Mouse (Mus musculus): ENCODE measurements around the gene Trp53bp2. TPM values are rescaled to one million over a fixed set of nuclear protein-coding genes. Genes with fewer than 3 reads are reported as not detected.

Trp53bp2 gene
- polyA plus RNA-seq, 1 experiment from 2014 or later, result 35.4 TPM

GRCm38 (mm10) chr1:182458556-182458955 lies 49.6 kb downstream of the Trp53bp2 start:
- ChIA-PET CTCF (no interaction called here), POLR2A (no interaction called here)
- ATAC-seq (no peak), DNase-seq (ENCODE audit: low read depth, low spot score) (no peak)
- in situ Hi-C loops (cut with MboI; ENCODE audit: low pct_unique_long_range_greater_than_20kb), result no loop called here
- TF ChIP-seq CTCF (IDR thresholded peaks at IDR 0.05), result no peak
- H3K27me3 ChIP-seq, result no peaks in the 10 kb centered on the region

- DNase-seq (ENCODE audit: low read depth, low spot score) (no peak), ATAC-seq (no peak)
- H3K27me3 ChIP-seq, result no peaks in the 10 kb centered on the region
- in situ Hi-C loops (cut with MboI; ENCODE audit: low pct_unique_long_range_greater_than_20kb), result no loop called here
- ChIA-PET CTCF (no interaction called here), POLR2A (no interaction called here)
- no peak for TF ChIP-seq CTCF (IDR thresholded peaks at IDR 0.05)
Measured at GRCm38 (mm10) chr1:182459436-182459835, 50.5 kb downstream of the Trp53bp2 start.

- no peak for DNase-seq (ENCODE audit: low read depth, low spot score)
- TF ChIP-seq CTCF (IDR thresholded peaks at IDR 0.05), result no peak
- in situ Hi-C loops (cut with MboI; ENCODE audit: low pct_unique_long_range_greater_than_20kb), result no loop called here
- H3K27me3 ChIP-seq, result no peaks in the 10 kb centered on the region
- CTCF ChIA-PET, result interaction anchor here (1.4 kb wide), 1 partner anchor 17 kb away, joined by 3 read pairs; no protein-coding TSS in a partner anchor
- POLR2A ChIA-PET, result interaction anchor here (0.8 to 1.8 kb wide), 2 partner anchors 22 to 68 kb away, joined by 3 to 4 read pairs; no protein-coding TSS in a partner anchor
- peak; percentile 54 for ATAC-seq
Measured at GRCm38 (mm10) chr1:182460291-182461244, 51.6 kb downstream of the Trp53bp2 start.

- in situ Hi-C loops (cut with MboI; ENCODE audit: low pct_unique_long_range_greater_than_20kb), result no loop called here
- CTCF ChIA-PET, result interaction anchor here (1.4 to 1.6 kb wide), 2 partner anchors 16 to 21 kb away, joined by 3 to 4 read pairs; no protein-coding TSS in a partner anchor
- TF ChIP-seq CTCF (IDR thresholded peaks at IDR 0.05), result no peak
- POLR2A ChIA-PET, result interaction anchor here (0.8 to 1.8 kb wide), 2 partner anchors 21 to 67 kb away, joined by 3 to 4 read pairs; no protein-coding TSS in a partner anchor
- no peak for DNase-seq (ENCODE audit: low read depth, low spot score)
- H3K27me3 ChIP-seq, result no peaks in the 10 kb centered on the region
- ATAC-seq, result no peak
Measured at GRCm38 (mm10) chr1:182461261-182461660, 52.3 kb downstream of the Trp53bp2 start.

- no peak for TF ChIP-seq CTCF (IDR thresholded peaks at IDR 0.05)
- ChIA-PET POLR2A (interaction anchor here (0.8 to 1.8 kb wide), 2 partner anchors 21 to 67 kb away, joined by 3 to 4 read pairs; no protein-coding TSS in a partner anchor), CTCF (interaction anchor here (1.4 to 1.6 kb wide), 2 partner anchors 16 to 20 kb away, joined by 3 to 4 read pairs; no protein-coding TSS in a partner anchor)
- no peaks in the 10 kb centered on the region for H3K27me3 ChIP-seq
- in situ Hi-C loops (cut with MboI; ENCODE audit: low pct_unique_long_range_greater_than_20kb), result no loop called here
- DNase-seq (ENCODE audit: low read depth, low spot score), result no peak
- ATAC-seq, result no peak
Measured at GRCm38 (mm10) chr1:182461813-182462212, 52.8 kb downstream of the Trp53bp2 start.

- ChIA-PET CTCF (interaction anchor here (0.7 to 0.9 kb wide), 2 partner anchors 85 to 89 kb away, joined by 3 read pairs; no protein-coding TSS in a partner anchor), POLR2A (no interaction called here)
- DNase-seq (ENCODE audit: low read depth, low spot score) (no peak), ATAC-seq (no peak)
- in situ Hi-C loops (cut with MboI; ENCODE audit: low pct_unique_long_range_greater_than_20kb), result no loop called here
- no peak for TF ChIP-seq CTCF (IDR thresholded peaks at IDR 0.05)
- no peaks in the 10 kb centered on the region for H3K27me3 ChIP-seq
Measured at GRCm38 (mm10) chr1:182465309-182465708, 56.3 kb downstream of the Trp53bp2 start.

GRCm38 (mm10) chr1:182465978-182466377 lies 57.0 kb downstream of the Trp53bp2 start:
- ATAC-seq, result peak; percentile 20
- ChIA-PET POLR2A (no interaction called here), CTCF (interaction anchor here (0.7 to 1.2 kb wide), 3 partner anchors 12 to 90 kb away, joined by 3 read pairs; no protein-coding TSS in a partner anchor)
- in situ Hi-C loops (cut with MboI; ENCODE audit: low pct_unique_long_range_greater_than_20kb), result no loop called here
- H3K27me3 ChIP-seq, result no peaks in the 10 kb centered on the region
- peak; percentile 46 for TF ChIP-seq CTCF (IDR thresholded peaks at IDR 0.05)
- DNase-seq (ENCODE audit: low read depth, low spot score), result no peak

- ChIA-PET CTCF (no interaction called here), POLR2A (interaction anchor here (1.1 kb wide), 1 partner anchor 136 kb away, joined by 3 read pairs; no protein-coding TSS in a partner anchor)
- in situ Hi-C loops (cut with MboI; ENCODE audit: low pct_unique_long_range_greater_than_20kb), result no loop called here
- ATAC-seq (no peak), DNase-seq (ENCODE audit: low read depth, low spot score) (no peak)
- no peak for TF ChIP-seq CTCF (IDR thresholded peaks at IDR 0.05)
- no peaks in the 10 kb centered on the region for H3K27me3 ChIP-seq
Measured at GRCm38 (mm10) chr1:182475005-182475796, 66.2 kb downstream of the Trp53bp2 start.

GRCm38 (mm10) chr1:182478935-182479334 lies 70.0 kb downstream of the Trp53bp2 start:
- no peaks in the 10 kb centered on the region for H3K27me3 ChIP-seq
- ChIA-PET CTCF (interaction anchor here (2.5 kb wide), 1 partner anchor 10 kb away, joined by 9 read pairs; no protein-coding TSS in a partner anchor), POLR2A (interaction anchor here (0.6 kb wide), 1 partner anchor 22 kb away, joined by 5 read pairs; no protein-coding TSS in a partner anchor)
- DNase-seq (ENCODE audit: low read depth, low spot score) (no peak), ATAC-seq (no peak)
- in situ Hi-C loops (cut with MboI; ENCODE audit: low pct_unique_long_range_greater_than_20kb), result no loop called here
- TF ChIP-seq CTCF (IDR thresholded peaks at IDR 0.05), result no peak

GRCm38 (mm10) chr1:182481138-182481537 lies 72.2 kb downstream of the Trp53bp2 start:
- H3K27me3 ChIP-seq, result no peaks in the 10 kb centered on the region
- ChIA-PET POLR2A (interaction anchor here (0.5 to 1.8 kb wide), 3 partner anchors 14 to 289 kb away, joined by 3 to 6 read pairs (median 3); no protein-coding TSS in a partner anchor), CTCF (interaction anchor here (0.7 to 1.2 kb wide), 5 partner anchors 9 to 357 kb away, joined by 3 to 5 read pairs (median 3); partner anchors contain the start of gene Srp9)
- in situ Hi-C loops (cut with MboI; ENCODE audit: low pct_unique_long_range_greater_than_20kb), result no loop called here
- no peak for TF ChIP-seq CTCF (IDR thresholded peaks at IDR 0.05)
- no peak for DNase-seq (ENCODE audit: low read depth, low spot score)
- ATAC-seq, result no peak

Measured in Patski (cell line).